In the genomic region with DNA sequence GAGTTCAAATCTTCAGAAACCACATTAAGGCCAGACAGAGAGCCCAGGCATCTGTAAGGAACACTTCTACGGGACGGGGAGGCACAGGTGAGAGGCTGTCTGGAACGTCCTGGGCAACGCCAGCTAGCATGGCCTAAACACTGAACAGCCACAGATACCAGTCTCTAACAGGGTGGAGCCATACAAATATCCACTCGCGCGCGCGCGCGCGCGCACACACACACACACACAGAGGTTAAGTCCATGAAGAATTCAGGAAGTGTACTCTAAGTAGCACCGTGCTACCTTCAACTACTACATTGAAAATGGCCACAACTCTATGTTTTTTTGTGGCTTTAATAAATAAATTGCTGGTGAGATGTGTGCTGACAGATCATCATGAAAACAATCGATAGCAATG, we compare ENCODE assay signal across 9 mouse cellular contexts. TPM values are rescaled to one million over a fixed set of nuclear protein-coding genes. Genes with fewer than 3 reads are reported as not detected.
DNase-seq lines count a peak whose midpoint lies in the region; ATAC-seq lines count a peak whose summit lies in the region.
"Had no signal": no experiment of that assay in that cellular context is flagged by ENCODE, and none has a peak within 500 bp of the region (broad histone marks: within the 10 kb centered on the region; RNA-seq: fewer than 3 reads in every experiment).

No protein-coding gene starts in this region.

- H3K4me2 ChIP-seq in heart, embryonic 15.5 days = peak overlapping the region; percentile 61
- peak overlapping the region; percentile 58 for H3K4me2 ChIP-seq in neural tube, embryonic 12.5 days (replicated peaks)
- peak overlapping the region; percentile 64; the same call in 1 of the 2 replicates for H3K4me2 ChIP-seq in hindbrain, embryonic 13.5 days
- peak overlapping the region; percentile 77; the same call in 1 of the 2 replicates for H3K4me2 ChIP-seq in stomach, embryonic 16.5 days (ENCODE audit: low read depth, low read length)

- 93% methylated on average over 15 of the region's 15 CpGs for WGBS in heart, embryonic 15.5 days
- 96% methylated on average over 15 of the region's 15 CpGs for WGBS in neural tube, embryonic 12.5 days
- WGBS in hindbrain, embryonic 13.5 days = 95% methylated on average over 15 of the region's 15 CpGs
- WGBS in stomach, embryonic 16.5 days = 95% methylated on average over 15 of the region's 15 CpGs

- no peak for DNase-seq in heart, postnatal 4 days
- DNase-seq in neural tube, embryonic 10.5 days (ENCODE audit: extremely low spot score, low spot score) = no peak
- DNase-seq in retina, postnatal 1 day = no peak
- no peak for DNase-seq in right cerebral cortex, postnatal 10 days (ENCODE audit: low spot score in 2 of 2)
- DNase-seq: kidney, adult 9 months had no signal

- H3K9me3 ChIP-seq in heart, embryonic 15.5 days (replicated peaks) = no peaks in the 10 kb centered on the region
- H3K9me3 ChIP-seq in neural tube, embryonic 12.5 days = no peaks in the 10 kb centered on the region
- no peaks in the 10 kb centered on the region for H3K9me3 ChIP-seq in hindbrain, embryonic 13.5 days
- H3K9me3 ChIP-seq in stomach, embryonic 16.5 days (replicated peaks; ENCODE audit: control insufficient read depth, low read length) = no peaks in the 10 kb centered on the region

- no peak overlapping the region for H3K9ac ChIP-seq in heart, embryonic 15.5 days
- H3K9ac ChIP-seq in neural tube, embryonic 12.5 days = no peak overlapping the region
- H3K9ac ChIP-seq in hindbrain, embryonic 13.5 days = no peak overlapping the region
- H3K9ac ChIP-seq in stomach, embryonic 16.5 days (ENCODE audit: low read length) = no peak overlapping the region

- no peak overlapping the region for H3K4me3 ChIP-seq in heart, embryonic 15.5 days
- H3K4me3 ChIP-seq in neural tube, embryonic 12.5 days = no peak overlapping the region
- H3K4me3 ChIP-seq in hindbrain, embryonic 13.5 days = no peak overlapping the region
- no peak overlapping the region for H3K4me3 ChIP-seq in stomach, embryonic 16.5 days (replicated peaks; ENCODE audit: low read length)

- no peak for ATAC-seq in heart, embryonic 15.5 days (replicated peaks; ENCODE audit: insufficient number of reproducible peaks, insufficient read depth, low FRiP score, low read depth)
- no peak for ATAC-seq in neural tube, embryonic 12.5 days (ENCODE audit: low FRiP score, low read depth)
- no peak for ATAC-seq in hindbrain, embryonic 13.5 days (ENCODE audit: low FRiP score)
- no peak for ATAC-seq in stomach, embryonic 16.5 days (ENCODE audit: insufficient read depth, low FRiP score)

- H3K36me3 ChIP-seq in heart, embryonic 15.5 days = peaks cover 22% of the 10 kb centered on the region
- H3K36me3 ChIP-seq in neural tube, embryonic 12.5 days = peaks cover 12% of the 10 kb centered on the region
- H3K36me3 ChIP-seq in hindbrain, embryonic 13.5 days = peaks cover 14% of the 10 kb centered on the region
- peaks cover 8% of the 10 kb centered on the region; the same call in 1 of the 2 replicates for H3K36me3 ChIP-seq in stomach, embryonic 16.5 days (ENCODE audit: control insufficient read depth, insufficient read depth, low read length)

- H3K27ac ChIP-seq in heart, embryonic 15.5 days = no peak overlapping the region
- H3K27ac ChIP-seq in neural tube, embryonic 12.5 days = no peak overlapping the region
- no peak overlapping the region for H3K27ac ChIP-seq in hindbrain, embryonic 13.5 days
- H3K27ac ChIP-seq in stomach, embryonic 16.5 days (ENCODE audit: low read length) = no peak overlapping the region

- H3K4me1 ChIP-seq in heart, embryonic 15.5 days (replicated peaks) = peaks cover 21% of the 10 kb centered on the region
- peaks cover 14% of the 10 kb centered on the region for H3K4me1 ChIP-seq in neural tube, embryonic 12.5 days
- H3K4me1 ChIP-seq in hindbrain, embryonic 13.5 days (replicated peaks) = peaks cover 27% of the 10 kb centered on the region
- H3K4me1 ChIP-seq in stomach, embryonic 16.5 days (ENCODE audit: control insufficient read depth, insufficient read depth, low read length) = peaks cover 14% of the 10 kb centered on the region

- no peaks in the 10 kb centered on the region for H3K27me3 ChIP-seq in heart, embryonic 15.5 days
- no peaks in the 10 kb centered on the region for H3K27me3 ChIP-seq in neural tube, embryonic 12.5 days (replicated peaks)
- H3K27me3 ChIP-seq in hindbrain, embryonic 13.5 days = no peaks in the 10 kb centered on the region
- no peaks in the 10 kb centered on the region for H3K27me3 ChIP-seq in stomach, embryonic 16.5 days (ENCODE audit: control insufficient read depth, insufficient read depth, low read length)

RNA-seq across cellular contexts. Expression of a gene that starts 1.7 kb away (rescaled TPM):
- polyA plus RNA-seq in heart, embryonic 15.5 days (2015; fragmentation: Nextera tagmentation; extraction: Ambion mirVana) = 3.1 and 4.3 TPM in 2 replicates
- 1 to 10 TPM; 4.8 to 4.9 TPM for total RNA-seq in heart, postnatal 4 days (2021)
- polyA plus RNA-seq in neural tube, embryonic 12.5 days (2016; fragmentation: Nextera tagmentation; extraction: Ambion mirVana) = 6.0 and 6.6 TPM in 2 replicates
- polyA plus RNA-seq in hindbrain, embryonic 13.5 days (2015; fragmentation: Nextera tagmentation; extraction: Ambion mirVana) = 3.4 and 3.8 TPM in 2 replicates
- 5.2 and 5.5 TPM in 2 replicates for polyA plus RNA-seq in stomach, embryonic 16.5 days (2015; fragmentation: Nextera tagmentation; extraction: Ambion mirVana)

RNA-seq across cellular contexts. Expression of a gene that starts 49.7 kb away (rescaled TPM):
- 119 and 128 TPM in 2 replicates for polyA plus RNA-seq in heart, embryonic 15.5 days (2015; fragmentation: Nextera tagmentation; extraction: Ambion mirVana)
- total RNA-seq in heart, postnatal 4 days (2021) = 100 to 1,000 TPM in 1 of 2 experiments, 10 to 100 TPM in 1; 96.5 to 104 TPM
- 351 and 393 TPM in 2 replicates for polyA plus RNA-seq in neural tube, embryonic 12.5 days (2016; fragmentation: Nextera tagmentation; extraction: Ambion mirVana)
- 398 and 400 TPM in 2 replicates for polyA plus RNA-seq in hindbrain, embryonic 13.5 days (2015; fragmentation: Nextera tagmentation; extraction: Ambion mirVana)
- polyA plus RNA-seq in stomach, embryonic 16.5 days (2015; fragmentation: Nextera tagmentation; extraction: Ambion mirVana) = 97.0 and 111 TPM in 2 replicates
